Mouse (Mus musculus) liver, adult 2 months (tissue): ENCODE measurements around the gene Mrpl23.

Experiments used
- CTCF ChIP-seq: fragments of 200-500 bp; IDR thresholded peaks from 2 replicates; pipeline ENCODE4 v1.5.1; 2011; ENCODE audit warnings: low read depth, low read length, control low read depth
- POLR2A ChIP-seq: fragments of 200-500 bp; IDR thresholded peaks from 2 replicates; pipeline ENCODE4 v1.6.1; 2011; ENCODE audit warnings: low read length, control low read depth; ENCODE audit not compliant: insufficient read depth; ENCODE audit errors: extremely low read depth

GRCm38 (mm10) chr7:142580121-142580879 lies 47.8 kb downstream of the Mrpl23 start:
- TF ChIP-seq POLR2A, result no peak
- TF ChIP-seq CTCF, result peak; percentile 73
